In the genomic region with DNA sequence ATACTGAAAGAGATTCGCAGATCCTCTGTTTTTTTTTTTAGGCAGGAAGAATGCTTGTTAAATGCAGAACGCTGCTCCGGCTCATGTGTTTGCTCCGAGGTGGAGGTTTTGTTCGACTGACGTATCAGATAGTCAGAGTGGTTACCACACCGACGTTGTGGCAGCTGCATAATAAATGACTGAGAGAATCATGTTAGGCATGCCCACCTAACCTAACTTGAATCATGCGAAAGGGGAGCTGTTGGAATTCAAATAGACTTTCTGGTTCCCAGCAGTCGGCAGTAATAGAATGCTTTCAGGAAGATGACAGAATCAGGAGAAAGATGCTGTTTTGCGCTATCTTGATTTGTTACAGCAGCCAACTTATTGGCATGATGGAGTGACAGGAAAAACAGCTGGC, we compare ENCODE assay signal across 9 mouse cellular contexts.
DNase-seq lines count a peak whose midpoint lies in the region; ATAC-seq and TF ChIP-seq lines count a peak whose summit lies in the region.
"Had no signal": no experiment of that assay in that cellular context is flagged by ENCODE, and none has a peak within 500 bp of the region (broad histone marks: within the 10 kb centered on the region; RNA-seq: fewer than 3 reads in every experiment).

No protein-coding gene starts in this region.

- TF ChIP-seq CTCF in layer of hippocampus, adult 2 months (conservative IDR thresholded peaks at IDR 0.05): peak; percentile 12; the same call in 1 of the 2 replicates

- peak overlapping the region; percentile 56 for H3K4me2 ChIP-seq in heart, embryonic 12.5 days
- H3K4me2 ChIP-seq in embryonic facial prominence, embryonic 12.5 days (replicated peaks): peak overlapping the region; percentile 43
- H3K4me2 ChIP-seq in neural tube, embryonic 12.5 days (replicated peaks): peak overlapping the region; percentile 44

- no peak overlapping the region for H3K27ac ChIP-seq in heart, embryonic 12.5 days (ENCODE audit: poor library complexity, severe bottlenecking)
- H3K27ac ChIP-seq in embryonic facial prominence, embryonic 12.5 days: no peak overlapping the region
- H3K27ac ChIP-seq in layer of hippocampus, adult 2 months: peak overlapping the region; percentile 76
- H3K27ac ChIP-seq in neural tube, embryonic 12.5 days: no peak overlapping the region

- H3K9ac ChIP-seq in heart, embryonic 12.5 days: no peak overlapping the region
- H3K9ac ChIP-seq in embryonic facial prominence, embryonic 12.5 days: no peak overlapping the region
- no peak overlapping the region for H3K9ac ChIP-seq in neural tube, embryonic 12.5 days

- no peaks in the 10 kb centered on the region for H3K36me3 ChIP-seq in heart, embryonic 12.5 days
- H3K36me3 ChIP-seq in embryonic facial prominence, embryonic 12.5 days: no peaks in the 10 kb centered on the region
- H3K36me3 ChIP-seq in neural tube, embryonic 12.5 days: no peaks in the 10 kb centered on the region

- no peaks in the 10 kb centered on the region for H3K4me1 ChIP-seq in heart, embryonic 12.5 days (replicated peaks)
- no peaks in the 10 kb centered on the region for H3K4me1 ChIP-seq in embryonic facial prominence, embryonic 12.5 days
- H3K4me1 ChIP-seq in neural tube, embryonic 12.5 days: no peaks in the 10 kb centered on the region

- H3K4me3 ChIP-seq in heart, embryonic 12.5 days: peak overlapping the region; percentile 33
- H3K4me3 ChIP-seq in embryonic facial prominence, embryonic 12.5 days: peak overlapping the region; percentile 22
- peak overlapping the region; percentile 53 for H3K4me3 ChIP-seq in layer of hippocampus, adult 2 months
- H3K4me3 ChIP-seq in neural tube, embryonic 12.5 days: peak overlapping the region; percentile 19; the same call in 1 of the 2 replicates

- H3K27me3 ChIP-seq in heart, embryonic 12.5 days (replicated peaks): no peaks in the 10 kb centered on the region
- no peaks in the 10 kb centered on the region for H3K27me3 ChIP-seq in embryonic facial prominence, embryonic 12.5 days
- H3K27me3 ChIP-seq in neural tube, embryonic 12.5 days (replicated peaks): no peaks in the 10 kb centered on the region
- H3K27me3 ChIP-seq: CH12.LX had no signal

- WGBS in heart, embryonic 12.5 days: 27% methylated on average over 11 of the region's 11 CpGs
- WGBS in embryonic facial prominence, embryonic 12.5 days: 31% methylated on average over 11 of the region's 11 CpGs
- 21% methylated on average over 11 of the region's 11 CpGs for WGBS in neural tube, embryonic 12.5 days

- DNase-seq in heart, postnatal 4 days: no peak
- peak; percentile 10 for DNase-seq in layer of hippocampus, adult 2 months (ENCODE audit: low spot score in 2 of 2)
- DNase-seq in spleen, adult 12 weeks (ENCODE audit: low spot score): no peak
- no peak for DNase-seq in thymus, postnatal 0 days (ENCODE audit: low spot score)
- DNase-seq in kidney, postnatal 36 days: no peak

- no peak for ATAC-seq in heart, embryonic 12.5 days (ENCODE audit: insufficient number of reproducible peaks, low FRiP score)
- no peak for ATAC-seq in embryonic facial prominence, embryonic 12.5 days (ENCODE audit: insufficient number of reproducible peaks, insufficient read depth, low FRiP score, low TSS enrichment)
- no peak for ATAC-seq in neural tube, embryonic 12.5 days (ENCODE audit: low FRiP score, low read depth)

- H3K9me3 ChIP-seq in heart, embryonic 12.5 days (replicated peaks): no peaks in the 10 kb centered on the region
- H3K9me3 ChIP-seq in embryonic facial prominence, embryonic 12.5 days: no peaks in the 10 kb centered on the region
- H3K9me3 ChIP-seq in neural tube, embryonic 12.5 days: no peaks in the 10 kb centered on the region

Comparison
In these comparisons a context has a peak if more than half of its experiments do, and no peak if none do; other contexts are left out.
1. DNase-seq: peak in layer of hippocampus, adult 2 months (2 of 2); none in heart, postnatal 4 days (single experiment), spleen, adult 12 weeks (single experiment), thymus, postnatal 0 days (single experiment) and kidney, postnatal 36 days (0 of 2).
2. Peak in every context shown above with its lines, with median percentiles within 50 percentile points of each other: H3K4me2 ChIP-seq and H3K4me3 ChIP-seq.